Mouse (Mus musculus): ENCODE measurements at regions not wholly inside any gene's neighbourhood (a gene's known extent, or its start where the extent isn't known, plus 50 kb on each side); places are given as distances from the start of the nearest gene placed in this dataset.

GRCm38 (mm10) chr2:71690277-71691161 lies 54.9 kb upstream of the Itga6 start:
- TF ChIP-seq GATA1 (IDR thresholded peaks at IDR 0.05; ENCODE audit: borderline replicate concordance, low read length) (no peak), FLI1 (IDR thresholded peaks at IDR 0.05; ENCODE audit: low read length) (no peak)
